Mouse (Mus musculus): ENCODE measurements at regions not wholly inside any gene's neighbourhood (a gene's known extent, or its start where the extent isn't known, plus 50 kb on each side); places are given as distances from the start of the nearest gene placed in this dataset.

DNA sequence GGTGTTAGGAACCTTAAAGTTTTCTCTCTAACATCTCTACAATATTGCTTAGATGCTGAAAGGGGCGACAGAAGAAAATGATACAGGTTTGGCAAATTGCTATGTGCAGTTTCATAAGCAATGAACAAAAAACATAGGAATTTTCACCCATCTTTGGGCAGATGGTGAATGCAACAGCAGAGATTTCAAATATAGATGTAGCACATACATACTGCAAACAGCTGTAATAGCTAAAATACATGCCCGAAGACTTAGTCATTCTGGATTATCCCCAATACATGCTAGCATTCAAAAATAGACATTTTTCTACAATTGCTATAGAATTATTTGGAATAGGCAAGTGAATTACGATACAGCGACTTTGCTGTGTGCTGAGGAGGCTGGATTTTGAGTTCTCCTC lies 544.1 kb downstream of the D3Ertd751e start:
- Histone ChIP-seq H3K9me3 (no peaks in the 10 kb centered on the region), H3K27ac (no peak overlapping the region), H3K4me1 (replicated peaks) (no peaks in the 10 kb centered on the region), H3K27me3 (ENCODE audit: insufficient read depth, poor library complexity, severe bottlenecking) (no peaks in the 10 kb centered on the region), H3K36me3 (no peaks in the 10 kb centered on the region), H3K4me3 (no peak overlapping the region)
- DNase-seq (ENCODE audit: low spot score), result no peak
- WGBS, result 90% methylated on average over 4 of the region's 4 CpGs

- 95% methylated on average over 1 of the region's 1 CpGs for WGBS
- DNase-seq (ENCODE audit: low spot score), result no peak
- Histone ChIP-seq H3K4me1 (replicated peaks) (no peaks in the 10 kb centered on the region), H3K27ac (no peak overlapping the region), H3K36me3 (no peaks in the 10 kb centered on the region), H3K4me3 (no peak overlapping the region), H3K27me3 (ENCODE audit: insufficient read depth, poor library complexity, severe bottlenecking) (no peaks in the 10 kb centered on the region), H3K9me3 (no peaks in the 10 kb centered on the region)
Observed at GRCm38 (mm10) chr3:42312424-42312823, 570.0 kb downstream of the D3Ertd751e start.

GRCm38 (mm10) chr3:42327708-42328107 lies 585.3 kb downstream of the D3Ertd751e start:
- no peaks in the 10 kb centered on the region for H3K4me1 ChIP-seq (replicated peaks)
- no peak for DNase-seq (ENCODE audit: low spot score)
- 66% methylated on average over 2 of the region's 2 CpGs for WGBS
- no peaks in the 10 kb centered on the region for H3K36me3 ChIP-seq
- no peak overlapping the region for H3K4me3 ChIP-seq
- H3K27me3 ChIP-seq (ENCODE audit: insufficient read depth, poor library complexity, severe bottlenecking), result no peaks in the 10 kb centered on the region
- no peak overlapping the region for H3K27ac ChIP-seq
- H3K9me3 ChIP-seq, result no peaks in the 10 kb centered on the region

DNA sequence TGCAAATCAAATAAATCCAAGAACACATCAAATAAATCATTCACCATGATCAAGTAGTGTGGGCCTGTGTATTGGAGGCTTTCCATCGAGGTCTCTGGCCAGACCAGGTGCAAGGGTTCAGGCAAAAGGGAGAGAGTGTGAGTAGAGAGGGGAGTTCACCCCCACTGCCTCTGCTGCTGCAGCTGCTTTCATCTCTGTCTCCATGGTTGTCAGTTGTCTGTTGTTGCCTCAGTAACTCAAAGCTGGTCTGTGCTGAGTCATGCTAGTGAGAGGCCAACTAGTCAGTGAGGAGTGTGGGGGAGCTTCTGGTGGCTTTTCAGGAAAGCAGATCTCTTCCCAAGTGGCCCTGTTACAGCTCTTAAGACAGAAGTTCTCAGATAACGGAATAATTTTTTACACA lies 600.4 kb downstream of the D3Ertd751e start:
- no peaks in the 10 kb centered on the region for H3K9me3 ChIP-seq
- no peak for DNase-seq (ENCODE audit: low spot score)
- no peaks in the 10 kb centered on the region for H3K27me3 ChIP-seq (ENCODE audit: insufficient read depth, poor library complexity, severe bottlenecking)
- 77% methylated on average over 2 of the region's 2 CpGs for WGBS
- H3K27ac ChIP-seq, result no peak overlapping the region
- H3K4me3 ChIP-seq, result no peak overlapping the region
- no peaks in the 10 kb centered on the region for H3K4me1 ChIP-seq (replicated peaks)
- H3K36me3 ChIP-seq, result no peaks in the 10 kb centered on the region

- H3K27ac ChIP-seq, result no peak overlapping the region
Observed at GRCm38 (mm10) chr3:42376785-42377184, 634.4 kb downstream of the D3Ertd751e start.

DNA sequence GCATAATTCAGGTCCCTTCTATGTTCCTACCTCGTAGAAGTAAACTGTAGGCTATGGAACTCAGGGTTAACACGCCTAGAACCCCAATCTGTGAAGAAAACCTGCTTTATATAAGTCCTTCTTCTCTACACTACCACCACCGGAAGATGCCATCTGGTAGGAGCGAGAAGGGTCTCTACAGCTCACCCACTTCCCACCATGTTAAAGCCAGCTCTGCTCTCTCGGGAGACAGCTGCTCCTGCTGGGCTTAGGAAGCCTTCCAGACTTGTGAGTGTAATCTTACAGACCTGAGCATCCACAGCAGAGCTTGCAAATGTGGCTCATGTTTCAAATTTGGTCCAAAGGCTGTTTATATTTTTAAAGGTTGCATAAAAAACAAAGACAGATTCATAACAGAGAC lies 639.7 kb downstream of the D3Ertd751e start:
- DNase-seq (ENCODE audit: low spot score), result no peak

More at GRCm38 (mm10) chr3:42376785-42377184, 634.4 kb downstream of the D3Ertd751e start:
- H3K4me3 ChIP-seq, result no peak overlapping the region
- no peaks in the 10 kb centered on the region for H3K4me1 ChIP-seq (replicated peaks)
- WGBS, result 32% methylated on average over 1 of the region's 1 CpGs
- H3K36me3 ChIP-seq, result no peaks in the 10 kb centered on the region
- no peak for DNase-seq (ENCODE audit: low spot score)
- H3K27me3 ChIP-seq (ENCODE audit: insufficient read depth, poor library complexity, severe bottlenecking), result no peaks in the 10 kb centered on the region
- no peaks in the 10 kb centered on the region for H3K9me3 ChIP-seq

DNA sequence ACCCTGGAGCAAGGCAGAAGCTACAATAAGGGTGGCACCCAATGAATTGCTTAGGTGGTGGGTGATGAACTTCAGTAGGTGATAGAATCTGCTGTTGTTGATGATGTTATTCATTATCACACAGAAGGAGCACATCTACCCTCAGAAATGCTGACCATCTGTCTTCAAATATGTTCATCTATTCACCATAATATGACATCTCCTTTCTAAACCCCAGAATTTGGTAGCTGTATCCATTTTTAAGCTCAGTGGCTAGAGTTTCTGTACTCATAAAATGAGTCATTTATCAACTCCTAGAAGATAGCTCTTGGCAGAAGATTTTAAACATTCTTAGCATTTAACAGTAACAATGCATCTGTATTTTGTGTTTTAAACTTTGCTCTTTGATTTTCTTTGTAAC lies 660.3 kb downstream of the D3Ertd751e start:
- no peak overlapping the region for H3K27ac ChIP-seq
- no peaks in the 10 kb centered on the region for H3K36me3 ChIP-seq
- no peaks in the 10 kb centered on the region for H3K4me1 ChIP-seq (replicated peaks)
- DNase-seq (ENCODE audit: low spot score), result no peak
- H3K4me3 ChIP-seq, result no peak overlapping the region
- no peaks in the 10 kb centered on the region for H3K9me3 ChIP-seq
- no peaks in the 10 kb centered on the region for H3K27me3 ChIP-seq (ENCODE audit: insufficient read depth, poor library complexity, severe bottlenecking)

More for the DNA sequence above, 639.7 kb downstream of the D3Ertd751e start:
- H3K9me3 ChIP-seq, result no peaks in the 10 kb centered on the region
- WGBS, result 78% methylated on average over 5 of the region's 5 CpGs
- H3K27me3 ChIP-seq (ENCODE audit: insufficient read depth, poor library complexity, severe bottlenecking), result no peaks in the 10 kb centered on the region
- H3K36me3 ChIP-seq, result no peaks in the 10 kb centered on the region
- no peak overlapping the region for H3K27ac ChIP-seq
- H3K4me1 ChIP-seq (replicated peaks), result no peaks in the 10 kb centered on the region
- no peak overlapping the region for H3K4me3 ChIP-seq

DNA sequence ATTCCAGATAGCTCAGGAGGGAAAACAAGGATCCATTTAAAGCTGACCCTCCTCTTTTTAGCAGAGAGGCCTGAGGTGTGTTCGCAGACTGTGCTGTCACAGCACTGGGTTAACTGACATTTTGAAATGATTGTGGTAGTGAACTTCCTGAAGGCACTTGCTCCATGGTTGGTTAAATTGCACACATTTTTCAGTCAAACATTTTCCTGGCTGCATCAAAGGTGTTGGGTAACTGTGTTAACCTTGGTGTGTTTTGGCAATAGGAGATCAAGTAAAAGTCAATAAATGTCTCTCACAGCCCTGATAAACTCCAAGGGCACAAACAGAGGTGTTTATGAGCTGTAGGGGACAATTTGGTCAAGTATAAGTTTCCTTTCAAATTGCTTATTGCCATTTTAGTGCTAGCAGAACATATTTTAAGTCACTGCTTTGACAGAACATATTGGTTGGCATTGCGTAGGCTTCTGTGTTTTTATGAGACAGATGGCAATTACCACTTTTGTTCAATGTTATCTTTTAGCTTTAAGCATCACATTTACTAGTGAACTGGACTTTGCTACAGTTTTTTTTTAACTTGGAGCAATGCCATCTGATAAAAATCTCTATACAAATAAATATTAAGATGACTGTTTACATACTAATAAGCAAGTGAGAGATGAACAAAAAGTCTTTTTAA lies 666.7 kb downstream of the D3Ertd751e start:
- no peaks in the 10 kb centered on the region for H3K36me3 ChIP-seq
- no peaks in the 10 kb centered on the region for H3K9me3 ChIP-seq
- no peak overlapping the region for H3K27ac ChIP-seq
- no peak overlapping the region for H3K4me3 ChIP-seq
- no peak for DNase-seq (ENCODE audit: low spot score)
- WGBS, result 95% methylated on average over 2 of the region's 2 CpGs
- H3K27me3 ChIP-seq (ENCODE audit: insufficient read depth, poor library complexity, severe bottlenecking), result no peaks in the 10 kb centered on the region
- no peaks in the 10 kb centered on the region for H3K4me1 ChIP-seq (replicated peaks)

- Histone ChIP-seq H3K36me3 (no peaks in the 10 kb centered on the region), H3K27ac (no peak overlapping the region), H3K27me3 (ENCODE audit: insufficient read depth, poor library complexity, severe bottlenecking) (no peaks in the 10 kb centered on the region), H3K9me3 (no peaks in the 10 kb centered on the region), H3K4me3 (no peak overlapping the region), H3K4me1 (replicated peaks) (no peaks in the 10 kb centered on the region)
- 86% methylated on average over 9 of the region's 9 CpGs for WGBS
- no peak for DNase-seq (ENCODE audit: low spot score)
Observed at GRCm38 (mm10) chr3:42427363-42427762, 685.0 kb downstream of the D3Ertd751e start.

- Histone ChIP-seq H3K27ac (no peak overlapping the region), H3K36me3 (no peaks in the 10 kb centered on the region), H3K4me3 (no peak overlapping the region), H3K27me3 (ENCODE audit: insufficient read depth, poor library complexity, severe bottlenecking) (no peaks in the 10 kb centered on the region), H3K9me3 (no peaks in the 10 kb centered on the region), H3K4me1 (replicated peaks) (no peaks in the 10 kb centered on the region)
- WGBS, result 68% methylated on average over 1 of the region's 1 CpGs
- no peak for DNase-seq (ENCODE audit: low spot score)
Observed at GRCm38 (mm10) chr3:42449575-42449974, 707.2 kb downstream of the D3Ertd751e start.

- Histone ChIP-seq H3K4me1 (replicated peaks) (no peaks in the 10 kb centered on the region), H3K9me3 (no peaks in the 10 kb centered on the region)
- no peak for DNase-seq (ENCODE audit: low spot score)
Observed at GRCm38 (mm10) chr3:42464353-42464752, 721.9 kb downstream of the D3Ertd751e start.

DNA sequence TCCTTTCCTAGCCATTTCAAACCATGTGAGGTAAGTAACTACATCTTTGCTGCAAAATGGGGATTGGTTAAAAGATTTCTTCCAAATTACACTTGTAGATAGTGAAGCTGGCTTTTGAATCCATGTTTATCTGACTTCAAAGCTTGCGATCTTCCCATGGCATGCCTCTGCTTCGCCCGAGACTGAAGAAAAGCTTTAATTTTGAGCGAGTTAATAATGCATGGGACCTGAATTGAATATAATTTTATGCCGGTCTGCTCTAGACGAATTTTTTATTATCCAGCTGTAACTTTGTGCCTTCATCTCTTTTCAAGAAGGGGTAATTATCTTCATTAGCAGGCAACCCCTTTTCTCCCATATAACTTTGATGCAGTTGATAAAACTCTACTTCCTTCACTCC lies 724.7 kb downstream of the D3Ertd751e start:
- WGBS, result 88% methylated on average over 6 of the region's 6 CpGs
- Histone ChIP-seq H3K9me3 (no peaks in the 10 kb centered on the region), H3K4me3 (no peak overlapping the region), H3K4me1 (replicated peaks) (no peaks in the 10 kb centered on the region), H3K36me3 (no peaks in the 10 kb centered on the region), H3K27me3 (ENCODE audit: insufficient read depth, poor library complexity, severe bottlenecking) (no peaks in the 10 kb centered on the region), H3K27ac (no peak overlapping the region)
- DNase-seq (ENCODE audit: low spot score), result no peak

More at GRCm38 (mm10) chr3:42464353-42464752, 721.9 kb downstream of the D3Ertd751e start:
- H3K4me3 ChIP-seq, result no peak overlapping the region
- H3K27me3 ChIP-seq (ENCODE audit: insufficient read depth, poor library complexity, severe bottlenecking), result no peaks in the 10 kb centered on the region
- H3K27ac ChIP-seq, result no peak overlapping the region
- no peaks in the 10 kb centered on the region for H3K36me3 ChIP-seq

DNA sequence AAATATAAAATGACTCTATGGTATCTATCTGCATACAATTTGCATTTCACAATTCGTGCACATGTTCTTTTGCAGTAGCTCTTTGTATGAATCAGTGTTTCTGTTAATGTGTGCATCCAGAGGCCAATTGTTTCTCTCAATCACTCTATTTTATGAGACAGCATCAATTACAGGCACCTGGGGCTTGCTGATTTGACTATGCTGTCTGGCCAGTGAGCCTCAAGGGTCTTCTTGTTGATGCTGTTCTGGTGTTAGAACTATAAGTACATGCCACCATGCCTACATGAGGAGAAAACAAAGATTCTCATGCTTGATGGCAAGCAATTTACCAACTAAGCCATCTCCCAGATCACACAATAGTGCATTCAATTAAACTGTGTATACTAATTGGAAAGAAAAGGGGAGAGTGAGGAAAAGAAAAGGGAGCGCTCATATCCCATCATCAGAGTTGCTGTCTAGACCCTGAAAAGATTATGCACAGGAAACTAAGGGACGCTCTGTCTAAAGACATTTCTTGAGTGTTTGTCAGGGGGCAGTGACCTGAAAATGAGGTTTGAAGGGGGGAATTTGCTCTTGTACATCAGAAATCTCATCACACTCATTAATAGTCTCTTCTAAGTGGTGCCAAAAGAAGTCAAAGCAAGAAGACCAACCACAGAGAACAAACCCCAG lies 772.6 kb downstream of the D3Ertd751e start:
- 83% methylated on average over 3 of the region's 3 CpGs for WGBS

More for the DNA sequence above, 772.6 kb downstream of the D3Ertd751e start:
- no peaks in the 10 kb centered on the region for H3K9me3 ChIP-seq
- H3K27ac ChIP-seq, result no peak overlapping the region
- H3K27me3 ChIP-seq (ENCODE audit: insufficient read depth, poor library complexity, severe bottlenecking), result no peaks in the 10 kb centered on the region
- H3K36me3 ChIP-seq, result no peaks in the 10 kb centered on the region
- no peaks in the 10 kb centered on the region for H3K4me1 ChIP-seq (replicated peaks)
- DNase-seq (ENCODE audit: low spot score), result no peak
- H3K4me3 ChIP-seq, result no peak overlapping the region
